Mouse (Mus musculus) heart, adult 11 months (tissue): ENCODE data around the gene Tspan10.
A peak's percentile ranks its signal among the peaks of the same experiment; 100 is the strongest.
"Not testable (repeated sequence)": the region's sequence is repeated elsewhere in the genome, so short reads cannot be mapped to it uniquely, and the experiment has no call there.

Experiments used
- DNase-seq: peaks from one replicate; pipeline ENCODE4 v3.0.0; 2022

Gene Tspan10

DNA sequence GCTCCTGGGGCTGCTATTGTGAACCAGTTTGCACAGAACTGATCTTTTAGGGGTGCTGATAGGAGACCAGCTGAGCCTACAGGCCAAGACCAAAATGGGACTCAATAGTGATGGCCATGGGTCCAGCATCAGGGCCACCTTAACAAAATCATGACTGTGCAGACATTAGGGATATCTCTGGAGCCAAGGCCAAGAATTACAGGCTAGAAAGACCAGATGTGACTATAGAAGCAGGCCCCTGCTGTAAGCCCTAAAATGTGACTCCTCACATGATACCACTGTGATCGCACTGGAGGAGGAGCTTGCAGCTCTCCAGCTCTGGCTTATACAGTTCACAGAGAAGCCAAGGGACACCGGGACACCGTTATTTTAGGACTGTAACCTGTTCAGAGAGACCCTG lies at the start of gene Tspan10:
Tspan10 (plus strand) TSS at position 301 of the 400 bp plus-strand sequence.
- DNase-seq: no peak

DNA sequence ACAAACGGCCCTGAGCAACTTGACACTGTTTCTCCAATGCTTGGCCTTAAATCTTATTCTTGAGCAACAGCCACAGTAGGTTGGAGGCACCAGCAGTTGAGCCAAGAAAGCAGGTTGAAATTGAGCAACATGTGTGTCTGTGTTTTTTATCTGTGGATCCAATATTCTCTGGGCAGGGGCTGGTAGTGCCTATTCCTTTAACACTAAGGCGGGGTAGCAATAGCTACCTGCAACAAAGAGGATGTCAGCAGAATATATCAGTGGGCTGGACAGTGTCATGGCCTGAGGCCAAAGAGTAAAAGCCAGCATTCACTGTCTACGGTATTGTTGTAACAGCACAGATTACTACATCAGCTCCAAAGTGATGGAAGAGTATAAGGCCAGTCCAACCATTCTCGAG lies 46.8 kb upstream of the Tspan10 start:
- peak; percentile 85 for DNase-seq

DNA sequence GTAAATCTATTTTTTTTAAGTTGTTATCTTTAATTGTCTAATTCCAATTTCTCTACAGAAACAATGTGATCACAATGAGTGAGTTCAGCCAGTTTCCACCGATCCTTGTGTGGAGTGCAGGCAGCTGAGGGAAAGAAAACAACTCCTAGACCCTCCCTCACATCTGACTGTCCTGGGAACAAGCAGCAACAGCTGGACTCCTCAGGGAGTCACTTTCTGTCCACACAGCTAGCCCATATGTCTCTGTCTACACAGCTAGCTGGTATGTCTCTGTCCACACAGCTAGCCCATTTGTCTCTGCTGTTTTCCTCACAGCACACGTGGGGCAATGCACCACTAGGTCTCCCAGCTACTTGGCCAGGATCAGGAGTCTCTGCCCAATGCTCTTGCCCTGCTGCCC lies 44.8 kb upstream of the Tspan10 start:
- DNase-seq: peak; percentile 76

DNA sequence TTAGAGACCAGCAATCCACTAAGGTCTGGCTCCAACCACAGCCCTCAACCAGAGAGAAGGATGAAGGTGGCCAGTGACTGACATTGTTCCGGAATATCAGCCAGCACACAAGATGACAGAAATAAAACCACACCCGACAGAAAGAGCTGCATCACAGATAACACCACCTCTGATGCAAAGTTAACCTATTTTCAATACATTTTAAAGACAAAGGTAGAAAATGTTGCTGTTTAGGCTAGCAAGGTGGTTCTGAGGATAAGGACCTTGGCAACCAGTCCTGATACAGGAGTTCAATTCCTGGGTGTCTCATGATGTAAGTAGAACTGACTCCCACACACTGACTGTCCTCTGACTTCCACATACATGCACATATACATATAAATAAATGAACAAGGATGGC lies 43.1 kb upstream of the Tspan10 start:
- no peak for DNase-seq

DNA sequence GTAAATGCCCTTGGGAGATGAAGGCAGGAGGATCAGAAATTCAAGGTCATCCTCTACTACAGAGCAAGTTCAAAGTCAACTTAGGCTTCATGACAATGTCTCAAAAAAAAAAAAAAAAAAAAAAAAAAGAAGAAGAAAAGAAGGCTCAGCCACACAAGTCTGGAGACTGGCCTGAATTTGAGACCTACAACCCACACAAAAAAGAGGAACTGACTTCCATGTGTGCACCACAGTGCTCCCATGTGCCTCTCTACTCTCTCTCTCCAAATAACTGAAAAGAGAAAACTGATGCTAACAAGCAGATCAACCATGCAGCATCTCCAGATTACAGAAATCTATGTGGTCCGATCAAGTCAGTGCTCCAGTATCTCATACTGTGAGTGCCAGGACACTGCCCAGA lies 37.6 kb upstream of the Tspan10 start:
- DNase-seq: no peak

DNA sequence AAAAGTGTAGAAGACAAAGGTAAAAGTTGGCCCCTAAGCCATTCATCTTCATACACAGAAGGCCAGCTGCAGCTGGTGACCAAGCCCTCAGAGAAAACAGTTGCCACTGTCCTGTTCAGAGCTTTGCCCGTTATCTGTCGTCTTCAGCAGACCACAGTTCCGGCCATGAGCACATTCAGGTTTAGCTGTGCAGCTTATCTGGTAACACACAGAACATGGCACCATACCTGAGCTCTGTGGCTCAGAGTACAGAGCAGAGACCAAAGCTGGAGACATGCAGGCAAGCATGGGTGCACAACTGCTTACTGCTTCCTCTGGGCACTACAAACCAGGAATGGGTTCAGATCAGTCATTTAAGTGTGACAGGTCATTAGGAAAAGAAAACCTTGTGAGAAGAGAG lies 36.6 kb upstream of the Tspan10 start:
- no peak for DNase-seq

DNA sequence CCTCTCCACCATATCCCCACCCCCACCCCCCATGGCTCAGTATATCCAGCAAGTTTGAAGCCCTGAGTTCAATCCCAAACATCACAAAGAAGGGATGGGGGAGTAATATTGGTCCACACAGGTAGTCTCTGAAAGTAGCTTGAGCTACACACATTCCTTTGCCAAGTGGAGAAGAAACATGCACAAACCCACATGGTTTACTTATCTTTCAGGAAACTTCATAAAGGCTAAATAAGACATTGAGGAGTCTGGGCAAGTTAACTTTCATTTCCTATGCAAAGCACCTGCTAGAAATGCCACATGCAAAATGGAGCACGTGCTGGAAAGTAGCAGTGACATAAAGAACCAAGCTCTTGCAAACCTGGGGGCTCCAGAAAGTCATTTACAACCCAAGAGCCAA lies 36.0 kb upstream of the Tspan10 start:
- DNase-seq: no peak

DNA sequence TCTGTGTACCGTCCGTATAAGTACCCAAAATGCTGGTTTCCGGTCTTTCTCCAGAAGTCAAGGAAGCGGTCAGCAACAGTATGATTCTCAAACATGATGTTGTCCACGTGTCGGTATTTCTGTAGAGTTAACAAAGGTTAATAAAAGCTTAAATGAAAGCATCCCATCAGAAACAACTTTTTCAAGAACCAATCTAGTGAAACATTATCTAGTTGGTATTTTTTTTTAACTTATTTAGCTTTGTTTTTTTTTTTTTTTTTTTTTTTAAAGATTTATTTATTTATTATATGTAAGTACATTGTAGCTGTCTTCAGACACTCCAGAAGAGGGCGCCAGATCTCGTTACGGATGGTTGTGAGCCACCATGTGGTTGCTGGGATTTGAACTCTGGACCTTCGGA lies 28.8 kb upstream of the Tspan10 start:
- not testable (repeated sequence) for DNase-seq

DNA sequence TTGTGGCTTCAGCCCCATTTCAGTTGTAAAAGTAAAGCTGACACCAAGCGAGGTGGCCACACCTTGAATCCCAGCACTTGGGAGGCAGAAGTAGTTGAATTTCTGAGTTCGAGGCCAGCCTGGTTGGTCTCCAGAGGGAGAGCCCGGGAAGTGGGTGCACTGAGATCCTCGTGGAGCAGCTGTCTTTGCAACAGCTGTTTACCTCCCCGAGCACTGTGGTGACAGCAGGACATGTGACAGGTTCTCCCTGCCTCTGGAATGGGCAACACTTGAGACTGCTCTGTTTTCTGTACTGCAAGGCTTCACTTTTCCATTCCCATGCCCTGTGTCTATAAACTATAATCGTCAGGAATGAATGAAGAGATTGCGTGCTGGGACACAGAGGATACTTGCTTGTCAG lies 24.6 kb upstream of the Tspan10 start:
- no peak for DNase-seq

DNA sequence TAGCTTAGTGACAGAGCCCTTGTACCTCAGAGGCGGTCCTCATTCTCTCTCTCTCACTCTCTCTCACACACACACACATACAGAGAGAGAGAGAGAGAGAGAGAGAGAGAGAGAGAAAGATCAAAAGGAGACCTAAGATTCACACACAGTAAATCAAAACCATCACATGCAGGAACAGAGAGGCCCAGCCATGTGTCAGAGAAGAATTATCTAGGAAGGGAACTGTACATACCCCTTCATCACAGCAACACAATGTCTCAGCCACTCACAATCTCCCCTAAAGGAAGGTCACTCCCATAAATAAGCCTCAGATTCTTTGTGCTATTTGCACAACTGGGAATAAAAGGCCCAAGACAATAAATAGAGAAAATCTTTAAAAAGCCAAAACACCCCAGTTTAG lies 23.9 kb upstream of the Tspan10 start:
- DNase-seq: no peak

DNA sequence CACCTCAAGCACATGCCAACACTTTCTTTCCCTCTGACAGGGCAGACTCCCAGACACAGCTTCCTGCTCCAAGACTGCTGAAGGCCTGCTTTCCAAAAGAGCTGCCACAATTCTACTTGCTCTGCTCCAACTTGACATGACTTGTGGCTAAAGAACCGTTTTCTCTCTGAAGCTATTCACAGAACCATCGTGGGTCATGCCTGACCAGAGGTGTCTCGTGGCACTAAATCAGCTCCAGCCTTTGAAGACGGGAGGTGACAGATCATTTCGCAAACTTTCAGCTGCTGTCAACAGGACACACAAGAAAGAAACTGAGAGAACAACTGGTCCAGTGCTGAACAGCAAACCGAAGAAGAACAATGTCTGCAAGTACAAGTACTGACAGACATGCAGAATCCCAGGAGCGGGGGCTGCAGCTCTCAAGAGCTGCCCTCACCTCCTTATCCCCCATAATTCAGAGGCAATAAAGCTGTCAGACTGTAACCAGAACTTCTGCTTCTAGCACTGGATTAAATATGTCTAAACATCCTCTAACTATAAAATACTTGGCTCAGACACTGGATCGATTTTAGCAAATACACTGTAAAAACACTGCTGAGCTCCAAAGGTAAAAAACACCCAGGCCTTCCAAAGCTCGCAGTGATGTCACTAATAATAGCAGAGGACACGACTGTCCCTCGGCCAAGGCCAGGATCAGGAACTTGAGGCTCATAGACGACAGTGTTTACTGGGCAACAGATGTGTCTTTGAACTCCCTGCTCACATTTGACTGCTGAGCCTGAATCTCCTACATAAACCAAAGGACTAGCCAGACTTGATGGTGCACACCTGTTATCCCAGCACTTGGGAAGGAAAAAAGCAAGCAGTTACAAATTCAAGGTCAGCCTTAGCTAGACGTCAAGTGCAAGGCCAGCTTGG lies 19.5 kb upstream of the Tspan10 start:
- DNase-seq: no peak

DNA sequence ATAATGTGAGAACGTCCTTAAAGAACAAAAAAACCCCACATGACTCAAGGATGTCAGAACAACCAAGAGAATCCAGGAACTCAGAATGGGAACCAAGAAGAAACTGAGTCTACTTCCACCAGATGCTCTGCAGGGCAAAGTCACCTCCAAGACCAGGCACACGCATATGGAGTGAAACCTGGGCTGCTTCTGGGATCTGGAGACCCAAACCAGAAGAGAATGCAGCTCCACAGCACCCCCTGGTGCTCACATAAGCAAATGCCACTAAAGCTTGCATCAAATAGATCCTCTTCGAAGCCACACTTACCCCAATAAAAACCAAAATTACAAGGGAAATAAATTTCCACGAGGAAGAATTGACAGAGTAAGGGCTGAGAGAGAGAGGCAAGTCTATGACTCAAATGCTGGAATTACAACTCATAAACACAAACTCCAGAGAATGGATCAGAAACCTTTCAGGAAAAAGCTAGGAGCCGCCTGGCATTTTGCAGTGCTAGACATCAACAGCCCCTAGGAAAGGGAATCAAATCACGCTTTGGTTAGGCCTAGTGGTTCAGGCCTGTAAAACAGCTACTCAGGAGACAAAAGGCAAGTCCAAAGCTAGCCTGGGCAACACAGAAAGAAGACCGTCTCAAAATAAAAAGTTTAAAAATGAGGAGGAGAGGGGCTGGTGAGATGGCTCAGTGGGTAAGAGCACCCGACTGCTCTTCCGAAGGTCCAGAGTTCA lies 18.7 kb upstream of the Tspan10 start:
- DNase-seq: no peak

DNA sequence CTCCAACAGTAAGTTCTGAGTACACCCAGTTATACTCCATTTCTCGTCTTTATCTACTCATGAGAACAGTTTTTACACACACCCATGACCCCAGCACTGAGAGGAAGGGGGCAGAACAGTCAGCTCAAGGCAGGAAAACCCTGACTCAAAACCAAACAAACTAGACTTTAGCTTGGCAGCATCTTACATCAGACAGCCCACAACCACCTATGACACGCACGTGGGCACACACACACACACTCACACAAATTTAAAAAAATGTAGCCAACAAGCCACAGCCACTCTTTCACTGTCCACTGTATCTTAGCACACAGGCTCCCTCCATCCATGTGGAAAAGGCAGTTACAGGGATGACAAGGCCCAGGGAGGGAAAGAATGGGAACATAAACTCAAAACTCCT lies 15.7 kb upstream of the Tspan10 start:
- DNase-seq: no peak

DNA sequence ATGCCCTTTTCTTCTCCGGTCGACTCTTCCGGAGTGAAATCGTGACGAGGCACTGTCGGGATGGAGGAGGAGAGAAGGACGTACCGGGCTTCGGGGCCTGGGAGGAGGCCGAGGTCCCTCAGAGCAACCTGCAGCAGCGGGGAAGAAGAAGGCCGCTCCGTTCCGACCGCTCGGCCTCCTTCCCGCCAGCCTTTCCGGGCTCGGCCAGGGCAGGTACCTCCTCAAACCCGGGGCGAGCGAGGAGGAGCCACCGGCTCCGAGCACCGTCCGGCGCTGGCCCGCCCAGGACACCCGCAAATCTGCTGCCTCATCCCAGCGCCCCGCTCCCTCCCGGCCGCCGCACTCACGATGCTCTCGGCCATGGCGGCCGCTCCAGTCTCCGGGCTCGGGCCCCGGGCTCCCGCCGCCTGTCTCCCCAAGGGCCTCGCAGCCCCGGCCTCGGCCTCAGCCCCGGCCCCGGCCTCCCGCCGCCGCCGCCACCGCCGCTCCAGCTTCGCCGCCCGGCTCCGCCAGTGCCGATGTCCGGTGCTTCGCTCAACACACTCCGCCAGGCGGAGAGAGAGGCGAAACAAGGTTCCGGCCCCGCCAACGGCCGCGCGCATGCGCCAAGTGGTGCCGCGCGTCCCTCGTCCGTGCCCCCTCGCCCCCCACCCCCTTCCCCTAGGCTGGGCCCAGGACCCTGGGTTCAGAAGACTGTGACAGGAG lies 5.1 kb upstream of the Tspan10 start, which contains the start of gene Nploc4:
Nploc4 (minus strand) TSS at position 557 of the 705 bp plus-strand sequence.
- peak; percentile 99 for DNase-seq

DNA sequence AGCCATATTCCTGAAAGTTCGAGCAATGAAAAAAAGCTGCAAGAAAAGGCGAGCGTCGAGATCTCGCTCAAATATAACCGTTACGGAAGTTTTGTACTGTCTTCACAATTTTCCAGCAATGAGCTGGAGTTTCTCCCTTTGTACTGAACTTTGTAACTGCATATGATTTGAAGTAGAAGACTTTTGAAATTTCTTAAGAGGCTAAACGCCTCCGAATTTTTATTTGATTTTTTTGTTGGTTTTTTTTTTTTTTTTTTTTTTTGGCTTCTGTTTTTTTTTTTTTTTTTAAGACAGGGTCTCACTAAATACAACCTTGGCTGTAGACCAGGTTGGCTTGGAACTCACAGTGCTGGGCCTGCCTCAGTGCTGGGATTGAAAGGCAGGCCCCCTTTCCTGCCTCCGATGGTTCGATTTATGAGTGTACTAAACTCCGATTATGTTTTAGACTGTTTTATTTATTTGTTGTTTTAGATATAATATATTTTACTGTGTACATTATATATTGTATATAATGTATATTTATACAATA lies 4.5 kb upstream of the Tspan10 start:
- no peak for DNase-seq

DNA sequence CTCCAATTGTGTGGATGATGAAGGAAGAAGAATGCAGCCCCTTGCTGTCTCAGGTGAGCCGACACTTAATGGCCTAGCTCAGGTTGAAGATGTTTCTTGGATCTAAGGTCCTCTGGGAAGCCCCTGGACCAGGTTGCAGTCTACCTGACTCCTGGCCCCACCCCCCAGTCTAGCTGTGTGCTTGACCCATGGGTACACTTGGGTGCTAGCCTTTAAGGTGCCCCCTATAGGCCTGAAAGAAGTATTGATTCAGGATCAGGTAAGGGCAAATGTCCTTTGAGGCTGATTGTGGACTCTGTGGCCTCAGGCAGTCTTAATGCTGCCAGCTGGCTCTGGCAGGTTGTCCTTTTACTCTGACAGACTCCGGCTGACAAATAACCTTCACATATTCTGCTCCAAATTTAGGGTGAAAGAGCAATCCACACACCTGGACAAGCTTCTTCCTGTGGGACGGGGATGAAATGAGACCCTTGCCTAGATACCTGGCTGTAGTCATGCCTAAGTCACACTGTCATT lies 379 bp downstream of the Tspan10 start:
- DNase-seq: peak; percentile 87

DNA sequence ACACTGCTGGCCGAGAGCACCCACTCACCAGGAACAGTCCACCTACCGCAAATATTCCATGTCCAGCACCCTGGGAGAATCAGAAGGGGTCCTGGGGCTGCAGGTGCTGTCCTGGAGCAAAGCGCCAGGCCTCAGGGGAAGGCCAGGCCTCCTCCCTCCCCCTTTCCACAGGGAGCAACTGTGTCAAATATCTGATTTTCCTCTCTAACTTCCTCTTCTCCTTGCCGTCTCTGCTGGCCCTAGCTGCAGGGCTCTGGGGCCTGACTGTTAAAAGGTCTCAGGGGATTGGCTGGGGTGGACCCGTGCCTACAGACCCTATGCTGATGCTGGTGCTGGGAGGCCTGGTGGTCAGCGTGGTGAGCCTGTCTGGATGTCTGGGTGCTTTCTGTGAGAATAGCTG lies 1.7 kb downstream of the Tspan10 start:
- DNase-seq: no peak

DNA sequence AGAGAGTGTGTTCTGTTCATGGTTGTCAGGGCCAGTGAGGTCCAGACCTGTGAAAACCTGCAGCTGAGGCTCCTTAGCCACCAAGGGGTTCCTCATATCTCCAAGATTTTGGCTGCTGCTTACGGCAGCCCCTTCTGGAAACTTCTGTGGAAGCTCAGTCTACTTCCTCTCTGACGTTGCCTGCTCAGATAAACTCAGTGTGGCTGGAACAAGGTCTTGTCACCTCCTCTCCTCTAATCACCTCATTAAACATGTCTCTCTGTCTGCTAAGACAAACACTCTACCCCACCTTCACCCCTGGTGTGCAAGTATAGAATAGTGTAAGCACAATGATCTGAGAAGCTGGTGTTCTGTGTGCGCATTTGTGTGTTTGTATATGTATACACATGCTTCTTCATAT lies 3.0 kb downstream of the Tspan10 start:
- DNase-seq: no peak

DNA sequence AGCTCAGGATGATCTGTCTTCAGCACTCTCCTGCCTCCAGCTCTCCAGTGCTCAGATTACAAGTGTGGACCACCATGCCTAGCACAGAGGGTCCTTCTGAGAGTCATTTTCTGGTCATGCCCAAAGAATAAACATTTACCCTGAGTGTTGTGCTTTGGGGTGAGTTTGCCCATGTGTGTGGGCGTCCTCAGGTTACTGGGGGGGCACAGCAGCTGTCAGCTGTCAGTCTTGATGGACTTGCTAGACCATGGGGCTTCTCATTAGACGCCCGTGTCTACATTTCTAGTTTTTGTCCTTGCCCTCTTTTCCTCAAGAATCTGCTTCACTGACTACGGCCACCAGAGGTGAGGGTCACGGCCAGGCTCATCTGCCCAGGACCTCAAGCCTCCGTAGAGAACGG lies 4.7 kb downstream of the Tspan10 start:
- no peak for DNase-seq

DNA sequence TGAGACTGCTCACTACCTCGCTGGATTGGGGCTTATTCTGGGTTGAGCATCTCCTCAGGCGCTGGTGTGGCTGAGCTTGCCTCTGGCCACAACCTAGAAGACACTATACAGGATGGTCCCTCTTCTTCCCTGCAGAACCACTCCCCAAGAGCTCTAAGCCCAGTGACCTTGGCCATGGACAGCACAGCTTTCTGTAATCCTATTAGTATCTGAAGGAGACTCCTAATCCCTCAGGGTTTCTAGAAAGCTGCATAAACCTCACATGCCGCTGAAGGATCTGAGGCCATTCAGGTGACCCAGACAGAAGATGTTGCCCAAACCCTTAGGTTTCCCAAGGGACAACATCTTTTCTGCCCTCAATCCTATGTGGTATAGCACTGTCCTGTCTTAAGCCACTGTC lies 9.8 kb downstream of the Tspan10 start:
- no peak for DNase-seq

DNA sequence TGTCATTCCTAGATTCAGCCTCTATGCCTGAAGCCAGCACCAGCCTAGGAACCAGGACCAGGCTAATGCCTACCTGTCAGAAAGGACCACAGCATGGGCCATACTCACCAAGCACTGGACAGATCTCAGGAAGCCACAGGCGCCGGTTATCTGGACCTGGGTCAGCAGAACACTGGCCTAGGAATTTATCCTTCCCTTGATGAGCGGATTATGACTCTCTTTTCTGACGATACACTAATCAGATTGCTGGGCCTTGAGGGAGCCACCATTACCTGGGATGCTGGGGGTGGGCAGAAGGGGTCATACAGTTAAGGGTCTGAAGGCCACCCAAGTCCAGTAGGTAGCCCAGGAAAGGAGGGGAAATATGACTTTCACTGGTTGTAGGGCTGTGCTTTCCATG lies 10.9 kb downstream of the Tspan10 start, which contains the start of gene Pde6g:
Pde6g (minus strand) TSS at position 195 of the 400 bp plus-strand sequence.
- no peak for DNase-seq

DNA sequence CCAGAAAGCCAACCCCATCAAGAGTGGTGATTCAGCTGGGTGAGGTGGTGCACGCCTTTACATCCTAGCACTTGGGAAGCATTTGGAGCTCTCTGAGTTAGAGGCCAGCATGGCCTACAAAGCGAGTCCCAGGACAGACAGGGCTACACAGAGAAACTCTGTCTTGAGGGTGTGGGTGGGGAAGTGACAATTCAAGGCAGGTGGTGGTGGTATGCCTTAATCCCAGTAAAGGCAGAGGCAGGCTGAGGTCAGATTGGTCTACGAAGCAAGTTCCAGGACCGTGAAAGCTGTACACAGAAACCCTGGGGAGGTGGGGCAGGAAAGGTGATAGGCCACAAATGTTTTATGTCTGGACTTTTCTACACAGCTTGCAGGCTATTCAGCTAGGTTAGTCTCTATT lies 12.5 kb downstream of the Tspan10 start:
- DNase-seq: no peak

DNA sequence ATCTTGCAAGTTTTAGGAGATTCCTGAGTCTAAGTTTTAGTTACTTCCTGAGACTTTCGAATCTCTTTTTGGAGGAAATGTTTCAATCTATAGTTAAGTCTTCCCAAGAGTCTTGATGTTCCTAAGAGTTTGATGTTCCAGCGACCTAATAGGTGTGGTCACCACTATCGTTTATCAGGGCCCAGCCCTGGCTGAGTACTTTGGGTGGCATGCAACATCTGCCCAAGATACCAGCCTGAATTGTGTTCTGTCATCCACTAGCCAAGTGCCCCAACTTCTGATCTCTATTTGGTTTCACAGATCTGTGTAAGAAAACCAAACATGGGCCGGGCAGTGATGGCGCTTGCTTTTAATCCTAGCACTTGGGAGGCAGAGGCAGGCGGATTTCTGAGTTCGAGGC lies 13.0 kb downstream of the Tspan10 start:
- DNase-seq: no peak
